Mouse (Mus musculus): ENCODE measurements around the gene Ank.

Gene Ank

GRCm38 (mm10) chr15:27596463-27597140 lies 130.1 kb downstream of the Ank start:
- DNase-seq (ENCODE audit: inconsistent age in 2 of 2, low spot score in 1 of 2) = peak in 1 of 2 experiments; percentile 72

DNA sequence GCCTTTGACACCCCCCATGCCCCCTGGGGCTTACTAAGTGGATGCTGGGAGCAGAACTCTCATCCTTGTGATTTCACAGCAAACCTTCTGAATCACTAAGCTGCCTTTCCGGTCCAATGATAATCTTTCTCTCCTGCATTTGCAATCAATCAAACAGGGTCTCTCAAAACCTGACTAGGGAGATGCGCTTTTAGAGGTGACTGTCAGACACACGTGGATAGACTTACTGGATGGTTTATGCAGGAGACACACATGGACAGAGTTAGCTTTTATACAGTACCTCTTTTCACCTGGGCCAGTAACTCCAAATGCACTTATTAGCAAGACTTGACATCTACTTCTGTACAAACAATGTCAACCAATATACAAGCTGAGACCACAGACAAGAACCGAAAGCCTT lies 131.0 kb downstream of the Ank start:
- no peak for DNase-seq (ENCODE audit: inconsistent age in 2 of 2, low spot score in 1 of 2)

DNA sequence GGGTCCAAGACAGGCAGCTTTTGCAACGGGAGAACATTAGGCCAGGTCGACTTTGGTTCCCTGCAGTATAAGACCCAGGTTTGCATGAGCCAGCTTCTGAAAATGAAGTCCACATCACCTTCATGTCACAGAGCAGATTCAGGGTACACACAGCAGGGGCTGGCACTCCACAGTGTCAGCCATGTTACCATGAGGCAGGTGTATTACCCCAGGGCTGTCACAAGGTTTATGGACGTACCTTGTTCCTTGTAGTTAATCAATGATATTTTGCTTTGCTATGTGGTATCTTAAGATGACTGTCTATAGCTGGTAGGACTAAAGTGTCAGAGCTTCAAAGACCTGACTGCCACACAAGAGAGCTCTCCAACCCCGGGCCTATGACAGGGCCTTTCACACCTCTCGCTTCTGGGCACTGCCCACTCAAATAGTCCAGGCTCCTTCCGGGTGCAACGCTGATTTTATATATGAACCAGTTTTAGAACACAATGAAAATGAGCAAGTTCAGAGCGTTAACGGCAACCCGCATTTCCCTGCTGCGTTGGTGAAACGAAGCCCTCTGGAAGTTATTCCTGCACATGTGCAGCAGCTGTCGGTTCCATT lies 132.4 kb downstream of the Ank start:
- no peak for DNase-seq (ENCODE audit: inconsistent age in 2 of 2, low spot score in 1 of 2)

DNA sequence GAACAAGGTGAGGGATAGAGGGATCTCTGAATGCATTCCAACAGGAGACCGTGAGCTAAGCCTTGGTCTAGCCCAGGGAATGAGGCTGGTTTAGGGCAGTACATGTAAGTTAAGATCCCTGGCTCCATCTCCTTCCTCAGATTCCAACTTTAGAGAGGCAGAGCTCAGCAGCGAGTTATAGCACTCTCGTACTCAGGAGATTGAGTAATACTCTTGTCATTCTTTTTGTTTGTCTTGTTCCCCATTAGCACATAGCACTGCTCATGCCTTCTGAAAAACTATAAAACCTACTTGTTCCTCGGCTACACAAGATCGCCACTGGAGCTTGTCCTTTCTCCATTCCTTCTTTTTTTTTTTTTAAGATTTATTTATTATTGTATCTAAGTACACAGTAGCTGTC lies 134.0 kb downstream of the Ank start:
- DNase-seq (ENCODE audit: inconsistent age in 2 of 2, low spot score in 1 of 2) = no peak

DNA sequence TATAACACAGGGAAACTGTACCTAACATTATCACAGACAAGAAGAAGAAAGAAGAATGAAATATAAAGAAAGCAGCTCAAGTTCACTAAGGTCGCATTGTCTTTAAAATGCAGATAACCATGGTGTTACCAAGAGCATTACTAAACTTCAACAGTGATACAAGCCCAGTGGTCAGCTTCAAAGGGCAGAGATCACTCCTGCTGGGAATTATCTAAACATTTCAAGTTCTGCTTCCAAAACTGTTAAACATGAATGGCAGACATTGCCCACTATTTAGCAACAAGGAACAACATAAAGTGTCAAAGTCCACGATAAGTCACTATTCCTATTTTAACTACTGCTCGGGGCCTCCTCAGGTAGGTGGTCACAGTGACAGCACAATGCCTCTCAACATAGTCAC lies 138.1 kb downstream of the Ank start:
- no peak for DNase-seq (ENCODE audit: inconsistent age in 2 of 2, low spot score in 1 of 2)

GRCm38 (mm10) chr15:27605252-27605651 lies 138.8 kb downstream of the Ank start:
- DNase-seq (ENCODE audit: inconsistent age in 2 of 2, low spot score in 1 of 2) = no peak

DNA sequence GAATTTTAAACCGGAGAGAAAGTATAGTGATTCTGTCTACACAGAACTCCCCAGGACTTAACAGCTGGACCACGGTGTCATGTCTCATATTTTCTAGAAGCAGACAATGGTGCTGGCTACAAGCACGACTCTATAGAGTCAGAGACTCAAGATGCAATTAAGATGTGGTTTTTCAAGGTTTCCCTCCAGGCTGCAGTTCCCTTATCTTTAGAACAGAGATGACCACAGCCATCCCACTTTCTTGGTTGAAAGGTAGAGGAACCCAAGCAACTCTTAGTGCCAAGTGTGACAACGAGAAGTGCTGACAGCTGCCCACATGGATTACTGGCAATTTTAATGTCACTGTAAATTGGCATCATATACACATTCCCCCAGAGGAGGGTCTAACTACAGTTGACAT lies 143.1 kb downstream of the Ank start:
- no peak for DNase-seq (ENCODE audit: inconsistent age in 2 of 2, low spot score in 1 of 2)

DNA sequence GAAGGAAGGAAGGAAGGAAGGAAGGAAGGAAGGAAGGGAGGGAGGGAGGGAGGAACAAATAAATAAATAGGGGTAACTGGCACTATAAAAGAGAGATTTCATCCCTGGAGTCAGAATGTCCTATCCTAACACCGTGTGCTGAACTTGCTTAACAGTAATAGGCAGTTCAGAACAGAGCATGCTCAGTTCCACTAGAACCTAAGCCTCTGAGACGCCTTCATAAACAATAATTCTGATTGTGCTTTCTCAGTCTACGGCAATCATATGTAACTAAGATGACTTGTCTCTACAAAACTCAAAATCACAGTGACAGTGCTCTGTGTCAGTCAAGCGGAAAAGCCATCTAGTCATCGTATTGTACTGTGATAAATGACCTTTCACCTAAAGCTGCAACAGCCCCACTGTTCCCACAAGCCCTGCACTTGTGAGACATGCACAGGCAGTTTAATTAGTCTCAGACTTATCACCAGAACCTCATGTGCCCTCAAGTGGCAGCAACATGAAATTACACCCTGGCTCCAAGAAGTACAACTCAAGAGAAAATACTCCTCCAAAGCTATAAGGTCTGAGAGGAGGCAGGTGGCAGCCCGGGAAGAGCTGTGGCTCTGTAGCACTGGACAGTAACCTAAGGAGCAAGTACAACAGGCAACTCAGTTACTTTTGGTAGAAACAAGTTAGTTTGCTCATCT lies 146.2 kb downstream of the Ank start:
- DNase-seq (ENCODE audit: inconsistent age in 2 of 2, low spot score in 1 of 2) = peak; percentile 55 to 83

DNA sequence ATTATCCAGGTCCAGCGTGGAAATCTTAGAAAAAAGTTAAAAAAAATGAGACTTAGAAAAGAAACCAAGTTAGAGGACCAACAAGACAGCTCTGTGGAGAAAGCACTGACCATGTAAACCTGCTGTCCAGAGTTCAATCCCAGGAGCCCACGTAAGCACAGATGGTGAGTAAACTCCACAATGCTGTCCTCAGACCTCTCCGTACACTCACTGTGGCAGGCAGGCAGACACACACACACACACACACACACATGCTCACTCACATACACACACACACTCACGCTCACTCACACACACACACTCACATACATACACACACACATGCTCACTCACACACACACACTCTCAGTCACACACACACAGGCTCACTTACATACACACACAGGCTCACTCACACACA lies 146.8 kb downstream of the Ank start:
- DNase-seq (ENCODE audit: inconsistent age in 2 of 2, low spot score in 1 of 2) = no peak

GRCm38 (mm10) chr15:27616159-27616558 lies 149.7 kb downstream of the Ank start:
- DNase-seq (ENCODE audit: inconsistent age in 2 of 2, low spot score in 1 of 2) = peak; percentile 52 to 73

- DNase-seq (ENCODE audit: inconsistent age in 2 of 2, low spot score in 1 of 2) = no peak
Measured at GRCm38 (mm10) chr15:27617227-27617626, 150.8 kb downstream of the Ank start.

- no peak for DNase-seq (ENCODE audit: inconsistent age in 2 of 2, low spot score in 1 of 2)
Measured at GRCm38 (mm10) chr15:27618778-27619533, 152.5 kb downstream of the Ank start.

DNA sequence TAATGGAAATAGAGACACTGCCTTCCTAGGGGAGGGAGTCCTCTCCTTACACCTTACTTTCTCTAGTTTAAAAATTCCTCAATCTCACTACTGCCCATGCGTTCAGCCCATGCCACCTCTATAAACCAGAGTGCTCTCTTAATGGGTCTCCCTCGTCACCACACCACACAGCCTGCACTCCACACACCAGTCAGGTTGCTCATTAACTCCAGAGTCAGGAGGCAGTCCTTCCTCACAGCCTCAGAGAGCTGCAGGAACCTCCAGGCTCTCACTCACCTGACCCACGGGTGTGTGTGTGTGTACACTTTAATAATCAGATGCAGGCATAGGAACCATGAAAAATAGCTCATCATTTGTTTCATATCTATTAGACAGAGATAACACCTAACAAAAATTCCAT lies 153.2 kb downstream of the Ank start:
- no peak for DNase-seq (ENCODE audit: inconsistent age in 2 of 2, low spot score in 1 of 2)

- DNase-seq (ENCODE audit: inconsistent age in 2 of 2, low spot score in 1 of 2) = no peak
Measured at GRCm38 (mm10) chr15:27620475-27621185, 154.2 kb downstream of the Ank start.

DNA sequence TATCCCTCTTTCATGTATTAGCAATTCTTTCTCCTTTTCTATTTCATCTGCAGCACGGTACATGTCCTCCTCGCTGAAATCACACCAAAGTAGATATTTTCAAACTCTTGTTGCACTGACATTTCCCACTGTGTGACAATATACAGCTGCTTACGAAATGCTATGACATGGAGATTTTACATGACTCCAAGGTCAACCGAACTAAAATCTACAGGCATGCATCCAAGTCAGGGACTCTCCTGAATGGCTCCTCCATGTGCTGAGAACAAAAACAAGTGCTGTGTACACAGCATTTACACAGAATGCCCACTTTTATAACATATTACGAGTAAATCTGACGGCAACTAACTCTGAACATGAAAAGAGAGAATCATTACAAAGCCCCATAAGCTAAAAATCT lies 156.8 kb downstream of the Ank start:
- peak in 1 of 2 experiments; percentile 67 for DNase-seq (ENCODE audit: inconsistent age in 2 of 2, low spot score in 1 of 2)

DNA sequence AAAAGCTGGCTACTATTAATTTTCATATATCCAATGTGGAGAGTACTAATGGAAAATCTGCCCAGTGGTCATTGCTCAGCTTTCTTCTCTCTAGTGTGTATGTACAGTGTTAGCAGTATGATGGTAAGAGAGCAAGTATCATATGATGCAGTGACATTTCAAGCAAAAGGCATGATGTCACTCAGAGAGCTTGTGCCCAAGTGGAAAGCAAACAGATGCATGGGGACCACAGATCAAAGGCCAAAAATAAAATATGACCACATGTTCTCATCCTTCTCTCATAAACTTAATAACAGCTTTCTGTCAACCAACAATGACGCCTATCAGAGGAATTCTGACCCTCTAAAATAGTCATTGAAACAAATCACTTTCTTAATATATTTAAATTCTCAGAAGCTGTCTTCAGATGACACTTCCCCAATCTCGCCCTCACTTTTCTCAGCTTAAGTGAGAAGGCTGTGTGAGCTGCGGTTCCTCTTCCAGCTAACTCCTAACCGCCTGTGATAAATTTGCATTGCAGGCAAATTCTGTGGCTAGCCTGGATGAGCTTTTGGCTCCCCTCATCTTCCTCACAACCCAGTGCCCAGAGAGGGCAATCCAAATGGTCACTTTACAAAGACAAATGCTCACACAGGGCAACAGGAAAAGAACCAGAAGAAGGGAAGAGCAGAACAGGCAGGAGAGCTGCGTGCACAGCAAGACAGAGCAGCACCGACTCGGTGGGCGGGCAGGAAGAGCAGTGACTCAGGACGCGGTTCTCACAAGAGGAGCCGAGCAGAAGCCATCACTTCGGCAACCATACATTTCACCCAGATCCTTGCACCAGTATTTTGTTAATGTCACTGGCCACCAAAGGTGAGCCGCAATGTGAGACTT lies 158.8 kb downstream of the Ank start:
- no peak for DNase-seq (ENCODE audit: inconsistent age in 2 of 2, low spot score in 1 of 2)

- no peak for DNase-seq (ENCODE audit: inconsistent age in 2 of 2, low spot score in 1 of 2)
Measured at GRCm38 (mm10) chr15:27625890-27626255, 159.4 kb downstream of the Ank start.

GRCm38 (mm10) chr15:27626314-27626713 lies 159.8 kb downstream of the Ank start:
- DNase-seq (ENCODE audit: inconsistent age in 2 of 2, low spot score in 1 of 2) = no peak

DNA sequence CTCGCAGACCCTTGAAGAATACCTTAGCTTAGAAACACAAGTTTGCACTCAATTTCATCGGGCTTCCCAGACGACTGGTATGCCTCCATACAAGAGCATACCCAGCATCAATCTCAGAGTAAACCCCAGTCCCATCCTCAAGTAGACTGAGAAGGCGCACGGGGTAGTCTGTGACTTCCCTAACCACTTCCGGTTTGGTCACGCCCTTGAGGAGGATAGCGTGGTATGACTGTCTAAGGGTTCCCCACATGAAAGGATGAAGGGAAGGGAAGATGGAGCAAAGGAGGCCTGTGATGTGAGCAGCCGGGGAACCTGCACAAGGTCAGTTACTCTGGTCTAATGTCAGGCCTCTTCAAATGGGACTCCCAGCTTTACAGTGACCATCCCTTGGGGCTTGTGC lies 161.3 kb downstream of the Ank start:
- DNase-seq (ENCODE audit: inconsistent age in 2 of 2, low spot score in 1 of 2) = no peak

DNA sequence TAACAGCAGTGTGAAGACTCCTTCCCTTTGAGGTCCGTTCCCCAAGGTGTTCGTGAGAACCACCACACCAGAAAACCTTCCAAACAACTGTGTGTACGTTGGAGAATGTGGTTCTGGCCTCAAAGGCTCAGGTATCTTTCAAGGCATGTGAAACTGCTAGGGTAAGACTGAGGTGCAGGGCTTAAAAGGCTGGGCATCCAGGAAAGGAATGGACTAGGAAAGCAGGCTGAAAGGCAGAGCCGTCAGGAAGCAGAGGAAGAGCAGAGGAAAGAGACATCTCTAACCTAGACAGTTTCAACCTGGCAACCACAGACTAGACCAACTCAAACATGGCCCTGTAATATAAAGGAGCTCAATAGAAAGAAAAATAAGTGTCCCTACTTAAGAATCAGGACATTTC lies 162.6 kb downstream of the Ank start:
- no peak for DNase-seq (ENCODE audit: inconsistent age in 2 of 2, low spot score in 1 of 2)

Data from adrenal gland, adult (tissue).